Mouse (Mus musculus) T-cell, adult 66 days (primary cell): ENCODE data around the gene Jakmip3. TPM values are rescaled to one million over a fixed set of nuclear protein-coding genes. Genes with fewer than 3 reads are reported as not detected.

Experiments
- total RNA-seq, 2 experiments: library from RNA; stranded (reverse); gene quantifications; 3 replicates in 1 of 2; 4 replicates in 1 of 2; pipeline ENCODE4 v1.2.4; 2023

Gene Jakmip3
- total RNA-seq, result not detected

GRCm38 (mm10) chr7:138940612-138941461 lies at the start of gene Jakmip3:
Gene Jakmip3, plus strand, starts transcription at chr7:138940730.

GRCm38 (mm10) chr7:138909277-138910192 lies 31.0 kb upstream of the Jakmip3 start, which contains the start of gene Bnip3:
Gene Bnip3, minus strand, starts transcription at chr7:138909519.

DNA sequence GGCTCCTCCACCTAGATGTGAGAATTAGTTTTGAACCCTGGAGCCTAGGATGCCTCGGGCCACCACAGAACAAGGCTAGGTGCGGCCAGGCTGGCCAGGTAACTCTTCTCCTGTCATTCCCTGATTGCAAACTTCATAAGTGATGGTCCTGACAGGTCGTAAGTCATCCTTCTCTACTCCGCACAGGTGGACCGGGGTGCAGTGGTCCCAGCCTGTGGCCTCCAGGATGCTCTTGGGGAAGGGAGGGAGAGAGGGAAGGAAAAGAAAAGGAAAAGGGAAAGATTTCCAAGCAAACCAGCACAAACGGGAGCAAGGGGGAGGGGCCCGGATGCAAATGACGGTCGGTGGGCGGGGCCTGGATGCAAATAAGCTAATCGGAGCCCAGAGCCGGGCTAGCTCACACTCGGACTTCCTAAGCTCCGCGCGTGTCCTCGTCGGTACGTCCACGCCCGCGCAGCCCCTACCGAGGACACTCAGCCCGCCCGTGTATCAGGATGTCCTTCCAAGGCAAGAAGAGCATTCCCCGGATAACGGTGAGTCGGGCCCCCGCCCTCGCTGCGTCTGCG lies 145.2 kb downstream of the Jakmip3 start, which contains the start of gene Dpysl4:
Gene Dpysl4, plus strand, starts transcription at position 373 of the 566 bp plus-strand sequence.

Other genes with a start within 250 kb of the Jakmip3 start
- 10 to 100 TPM; 57.9 to 76.1 TPM for gene Ppp2r2d, start 94.7 kb upstream of the Jakmip3 start, total RNA-seq
- gene Mapk1ip1, start 94.5 kb upstream of the Jakmip3 start, total RNA-seq, result 10 to 100 TPM; 38.0 to 43.9 TPM
- 1 to 10 TPM; 2.2 to 5.3 TPM for gene Bnip3, start 31.2 kb upstream of the Jakmip3 start, total RNA-seq
- gene Dpysl4, start 145.3 kb downstream of the Jakmip3 start, total RNA-seq, result not detected